Mouse (Mus musculus) adipocyte (in vitro differentiated cells): ENCODE data around the gene H60b.
"Not testable (repeated sequence)": the region's sequence is repeated elsewhere in the genome, so short reads cannot be mapped to it uniquely, and the experiment has no call there.

ENCODE experiments used
- DNase-seq: peaks from one replicate; pipeline ENCODE4 v3.0.0-alpha.2; 2016; ENCODE audit warnings: low spot score

H60b gene

DNA sequence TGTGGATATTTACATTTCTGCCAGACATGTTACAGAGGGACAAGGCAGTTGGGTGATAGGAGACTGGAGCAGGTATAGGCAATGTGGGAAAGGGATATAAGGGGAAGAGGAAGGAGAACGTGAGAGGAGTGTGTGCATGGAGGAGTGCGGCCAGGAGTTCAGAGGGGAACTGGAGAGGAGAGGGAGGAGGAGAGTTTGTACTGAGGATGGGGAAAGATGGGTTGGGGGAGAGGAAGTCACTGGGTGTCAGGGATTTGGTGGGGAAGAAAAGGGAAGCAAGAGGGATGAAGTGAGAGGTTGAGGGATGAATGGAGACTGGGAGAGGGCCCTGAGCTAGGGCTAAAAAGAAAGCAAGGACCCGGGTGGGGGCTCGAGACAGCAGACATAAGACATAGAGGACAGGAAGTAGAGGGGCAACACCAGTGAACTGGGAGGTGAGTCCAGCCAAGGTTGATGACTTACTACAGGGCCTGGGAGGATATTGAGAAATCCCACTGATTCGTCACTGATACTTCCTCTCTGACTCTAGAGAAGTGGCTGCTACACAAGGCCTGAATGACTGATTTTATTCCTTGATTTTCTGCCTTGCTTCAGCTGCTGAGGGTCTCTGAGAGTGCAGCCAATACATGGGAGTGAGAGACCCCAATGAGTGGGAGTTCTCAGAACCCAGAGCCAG lies 7.1 kb downstream of the H60b start:
- not testable (repeated sequence) for DNase-seq

- DNase-seq = not testable (repeated sequence)
Measured at GRCm38 (mm10) chr10:22166025-22166424, 7.6 kb downstream of the H60b start.

DNA sequence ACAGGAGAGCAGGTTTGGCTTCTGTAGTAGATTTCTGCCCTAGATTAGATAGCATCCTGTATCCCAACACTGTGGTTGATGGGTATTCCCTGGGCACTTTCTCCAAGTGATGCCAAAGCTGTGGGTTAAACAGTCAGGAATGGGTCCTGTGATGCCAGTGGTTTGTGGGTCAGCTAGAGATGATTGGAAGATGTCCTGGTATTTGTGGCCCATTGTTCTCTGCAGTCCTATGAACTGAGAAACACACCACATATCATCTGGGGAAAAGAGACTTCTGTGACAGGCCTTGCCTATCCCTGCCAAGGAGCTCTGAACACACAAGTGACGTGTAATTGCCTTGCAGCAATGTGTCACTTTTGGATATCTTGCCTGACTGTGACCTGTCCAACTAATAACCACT lies 8.7 kb downstream of the H60b start:
- not testable (repeated sequence) for DNase-seq

DNA sequence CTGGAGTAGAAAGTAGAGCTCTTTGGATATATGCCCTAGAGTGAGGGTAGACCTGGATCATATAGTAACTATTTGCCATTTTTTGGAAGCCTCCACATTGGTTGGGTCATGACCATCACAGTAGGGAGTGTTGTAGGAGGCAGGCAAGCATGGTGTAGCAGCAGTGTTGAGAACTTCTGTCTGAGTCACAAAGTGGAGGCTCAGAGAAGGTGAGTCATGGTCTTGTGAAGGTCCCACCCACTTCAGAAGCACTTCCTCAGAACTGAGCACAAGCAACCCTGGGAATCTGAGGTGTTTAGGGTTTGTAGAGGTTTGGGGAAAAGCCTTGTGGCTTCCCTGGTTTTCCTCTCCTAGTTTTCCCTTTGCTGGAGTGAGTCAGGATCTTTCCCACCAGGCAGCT lies 10.7 kb downstream of the H60b start:
- DNase-seq = not testable (repeated sequence)

DNA sequence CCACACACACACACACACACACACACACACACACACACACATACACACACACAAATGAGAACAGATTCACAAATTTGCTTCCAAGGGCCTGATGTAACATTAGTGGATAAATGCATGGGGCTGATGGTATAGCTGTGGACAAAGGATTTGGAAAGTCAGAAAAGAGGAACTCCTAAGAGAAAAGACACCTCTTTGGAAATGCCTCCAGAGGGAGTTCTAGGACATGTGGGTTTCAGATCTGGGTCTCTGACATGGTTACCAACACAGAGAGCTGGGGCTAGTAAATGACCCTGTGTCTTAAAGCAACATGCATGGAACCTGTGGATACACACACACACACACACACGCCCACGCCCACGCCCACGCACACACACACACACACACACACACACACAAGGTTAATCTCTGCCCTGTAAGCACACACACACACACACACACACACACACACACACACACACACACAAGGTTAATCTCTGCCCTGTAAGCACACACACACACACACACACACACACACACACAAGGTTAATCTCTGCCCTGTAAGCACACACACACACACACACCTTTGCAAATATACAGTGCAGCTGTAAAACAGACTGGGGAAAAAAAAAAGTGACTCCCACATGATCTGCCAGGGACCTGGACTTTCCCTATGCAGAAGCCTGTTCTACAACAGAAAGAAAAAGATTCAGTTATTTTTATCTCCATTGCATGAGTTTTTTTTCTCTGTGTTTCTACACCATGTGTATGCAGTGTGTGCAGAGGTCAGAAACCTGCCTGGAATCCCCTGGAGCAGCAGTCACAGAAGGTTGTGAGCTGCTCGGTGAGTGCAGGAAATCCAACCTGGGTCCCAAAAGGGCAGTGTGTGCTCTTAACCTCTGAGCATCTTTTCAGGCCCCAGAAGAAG lies 14.3 kb downstream of the H60b start:
- DNase-seq = not testable (repeated sequence)

- DNase-seq = not testable (repeated sequence)
Measured at GRCm38 (mm10) chr10:22173335-22174189, 15.2 kb downstream of the H60b start.

DNA sequence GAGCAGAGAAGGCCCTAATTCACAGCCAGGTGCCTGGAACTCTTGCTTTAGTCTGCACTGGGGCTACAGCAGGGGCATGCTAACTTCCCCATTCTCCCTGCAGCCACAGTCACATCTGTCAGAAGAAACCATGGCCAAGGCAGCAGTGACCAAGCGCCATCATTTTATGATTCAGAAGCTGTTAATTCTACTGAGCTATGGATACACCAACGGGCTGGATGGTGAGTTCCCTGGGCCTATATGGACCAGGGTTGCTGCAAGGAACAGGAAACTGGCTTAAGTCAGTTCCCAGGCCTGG lies 15.8 kb downstream of the H60b start:
- not testable (repeated sequence) for DNase-seq

GRCm38 (mm10) chr10:22176515-22176914 lies 18.1 kb downstream of the H60b start:
- not testable (repeated sequence) for DNase-seq

DNA sequence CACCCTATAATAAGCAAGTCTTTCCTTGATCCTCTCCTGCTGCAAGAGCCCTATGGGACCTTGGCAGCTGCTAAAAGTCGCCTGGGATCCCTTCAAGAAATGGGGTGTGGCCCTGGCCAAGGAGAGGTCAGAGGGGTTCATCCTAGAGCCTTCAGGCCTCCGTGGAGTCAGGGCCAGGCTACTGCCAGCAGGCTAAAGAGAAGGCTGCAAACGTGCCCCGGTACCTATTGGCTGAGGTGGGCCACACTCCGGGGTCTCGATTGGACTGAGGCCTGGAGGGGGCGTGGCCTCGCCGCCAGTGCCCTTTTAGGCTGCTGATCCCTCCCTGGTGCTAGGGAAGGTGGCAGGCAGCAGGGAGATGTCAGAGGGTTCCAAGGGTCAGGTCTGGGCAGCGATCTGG lies 32.6 kb downstream of the H60b start:
- DNase-seq = not testable (repeated sequence)

DNA sequence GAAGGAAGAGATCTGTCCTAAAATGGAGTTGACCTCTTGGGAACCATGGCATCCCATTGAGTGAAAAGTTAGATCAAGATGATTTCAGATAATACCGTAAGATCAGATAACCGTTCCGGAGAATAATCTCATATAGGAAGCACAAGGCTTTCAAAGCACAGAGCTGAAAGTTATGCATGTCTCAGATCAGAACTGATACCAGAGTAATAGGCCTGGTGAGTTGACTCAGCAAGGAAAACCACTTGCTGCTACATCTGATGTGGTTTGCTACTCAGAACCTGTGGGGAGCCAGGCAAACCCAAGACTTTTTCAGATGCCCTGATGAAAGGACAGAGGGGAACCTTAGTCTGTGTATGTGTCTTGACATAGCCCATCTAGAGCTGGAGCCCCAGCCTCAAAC lies 43.0 kb downstream of the H60b start:
- DNase-seq = not testable (repeated sequence)

GRCm38 (mm10) chr10:22202784-22203583 lies 44.6 kb downstream of the H60b start:
- DNase-seq = not testable (repeated sequence)

- DNase-seq = not testable (repeated sequence)
Measured at GRCm38 (mm10) chr10:22206443-22206842, 48.1 kb downstream of the H60b start.

- peak; percentile 49 for DNase-seq
Measured at GRCm38 (mm10) chr10:22212012-22212696, 53.8 kb downstream of the H60b start.

DNA sequence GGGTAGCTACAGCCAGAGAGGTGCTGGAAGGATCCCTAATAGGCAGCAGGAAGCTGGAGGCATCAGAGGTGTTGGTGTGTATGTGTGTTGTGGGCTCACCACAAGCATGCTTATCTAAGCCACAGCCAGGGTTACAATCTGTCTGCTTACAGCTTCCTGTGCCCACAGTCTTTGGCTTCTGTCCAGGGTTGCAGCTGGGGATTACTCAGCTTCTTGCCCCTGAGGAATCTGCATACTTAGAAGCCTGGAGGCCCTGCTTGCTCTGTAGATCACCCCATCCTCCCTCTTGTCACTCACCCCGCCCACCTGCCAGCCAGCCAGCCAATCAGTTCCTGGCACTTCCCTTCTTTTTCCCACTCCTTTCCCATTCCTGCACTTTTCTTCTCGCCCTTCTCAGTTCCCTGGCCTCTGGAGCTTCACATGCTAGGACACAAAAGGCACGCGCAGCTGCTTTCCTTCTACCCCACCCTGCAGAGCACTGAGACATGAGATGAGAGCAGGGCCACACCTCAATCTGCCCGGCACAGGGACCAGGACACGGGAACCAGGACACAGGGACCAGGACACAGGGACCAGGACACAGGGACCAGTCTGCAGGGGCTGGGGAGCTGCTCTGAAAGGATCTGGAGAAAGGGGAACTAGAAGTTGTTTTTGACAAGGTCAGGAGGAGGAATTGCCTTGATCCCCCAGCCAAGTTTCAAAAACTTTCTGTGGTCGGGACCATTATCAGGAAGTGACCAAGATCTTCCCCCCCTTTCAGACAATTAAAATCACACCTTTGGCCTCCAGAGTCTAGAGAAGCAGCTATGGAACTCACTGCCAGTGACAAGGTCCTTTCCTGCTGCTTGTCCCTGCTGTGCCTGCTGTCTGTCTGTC lies 65.3 kb downstream of the H60b start:
- DNase-seq = not testable (repeated sequence)

GRCm38 (mm10) chr10:22265060-22265459 lies 106.7 kb downstream of the H60b start:
- DNase-seq = no peak

- not testable (repeated sequence) for DNase-seq
Measured at GRCm38 (mm10) chr10:22270879-22271786, 112.7 kb downstream of the H60b start.

DNA sequence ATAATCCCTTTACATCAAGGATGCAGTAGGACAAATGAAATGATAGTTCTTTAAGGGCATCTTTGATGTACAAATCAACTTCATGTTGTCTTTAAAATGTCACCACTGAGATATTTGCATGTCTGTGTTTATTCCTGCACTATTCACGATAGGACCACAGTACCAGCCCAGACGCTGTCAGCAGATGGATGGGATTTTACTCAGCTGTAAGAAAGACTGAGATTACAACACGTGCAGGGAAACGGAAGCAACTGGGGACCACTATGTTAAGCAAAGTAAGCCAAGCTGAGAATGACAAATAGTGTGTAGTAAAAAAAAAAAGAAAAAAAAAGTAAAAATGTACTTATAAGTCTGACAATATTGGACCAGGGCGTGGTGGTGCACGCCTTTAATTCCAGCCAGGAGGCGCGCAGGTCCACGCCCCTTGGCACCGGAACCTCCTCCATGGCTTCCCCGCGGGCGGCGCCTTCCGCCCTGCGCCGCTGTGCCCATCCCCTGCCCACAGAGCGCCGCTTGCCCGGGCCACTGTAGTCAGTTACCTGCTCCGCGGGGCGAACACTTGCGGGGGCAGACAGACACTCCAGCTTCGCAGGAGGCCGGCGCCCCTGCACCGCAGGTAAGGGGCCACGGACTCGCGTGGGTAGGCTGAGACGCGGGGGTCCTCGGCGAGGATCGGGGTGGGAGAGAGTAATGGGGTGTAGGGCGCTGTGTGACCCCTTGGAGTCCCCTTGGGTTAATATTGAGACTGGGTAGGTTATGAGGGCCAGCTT lies 114.7 kb downstream of the H60b start:
- not testable (repeated sequence) for DNase-seq

DNA sequence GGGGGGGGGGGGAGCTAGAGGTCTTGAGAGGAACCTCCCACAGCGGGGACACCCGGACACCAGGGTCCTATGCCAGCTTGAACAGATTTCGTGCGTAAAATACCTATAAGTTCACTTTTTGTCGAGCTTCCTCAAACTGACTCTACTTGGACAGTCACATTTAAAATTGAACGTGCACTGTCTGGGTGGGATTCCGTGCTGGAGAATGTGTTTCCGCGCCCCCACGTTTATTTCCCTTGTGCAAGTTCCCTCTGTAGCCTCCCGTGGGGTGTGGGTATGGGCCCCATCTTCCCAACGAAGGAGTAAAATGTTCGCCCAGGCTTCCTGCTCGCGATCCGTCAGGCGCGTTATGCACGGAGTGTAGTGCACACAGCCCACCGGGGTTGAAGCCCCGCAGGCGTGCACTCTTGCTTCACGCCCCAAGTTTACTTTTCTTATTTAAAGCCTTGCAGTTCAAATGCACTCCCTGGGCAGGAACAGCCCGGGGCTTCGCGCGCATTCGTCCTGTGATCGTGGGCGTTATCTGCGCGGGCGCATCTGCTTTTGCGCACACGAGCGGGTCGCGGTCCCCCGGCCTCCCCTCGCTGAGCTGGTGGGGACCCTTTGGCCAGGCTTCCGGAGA lies 115.4 kb downstream of the H60b start:
- no peak for DNase-seq
